Mouse (Mus musculus): Measurements from ENCODE around the gene Rxfp2. TPM values are rescaled to one million over a fixed set of nuclear protein-coding genes. Genes with fewer than 3 reads are reported as not detected.

Gene Rxfp2
- polyA plus RNA-seq, 1 experiment = 0.08 TPM

- DNase-seq = no peak
- WGBS = 96% methylated on average over 6 of the region's 6 CpGs
- H3K27me3 ChIP-seq (replicated peaks; ENCODE audit: control insufficient read depth, insufficient read depth, low read length) = no peaks in the 10 kb centered on the region
- H3K27ac ChIP-seq (ENCODE audit: insufficient read depth, low read depth, low read length) = no peak overlapping the region
- H3K36me3 ChIP-seq (ENCODE audit: control insufficient read depth, insufficient read depth, low read length) = no peaks in the 10 kb centered on the region
- no peak overlapping the region for H3K4me3 ChIP-seq (ENCODE audit: insufficient read depth, low read depth, low read length)
- TF ChIP-seq POLR2A (IDR thresholded peaks at IDR 0.05; ENCODE audit: low read depth, low read length) = no peak
- TF ChIP-seq CTCF (conservative IDR thresholded peaks at IDR 0.05; ENCODE audit: insufficient read depth, insufficient read length, low read depth, low read length) = no peak
- H3K4me1 ChIP-seq (ENCODE audit: control insufficient read depth, insufficient read depth, low read length) = no peaks in the 10 kb centered on the region
These were observed 5.0 kb downstream of the Rxfp2 start for GRCm38 (mm10) chr5:150023476-150023875.

- WGBS = 83% methylated on average over 2 of the region's 2 CpGs
- TF ChIP-seq POLR2A (IDR thresholded peaks at IDR 0.05; ENCODE audit: low read depth, low read length) (no peak), CTCF (conservative IDR thresholded peaks at IDR 0.05; ENCODE audit: insufficient read depth, insufficient read length, low read depth, low read length) (0 out of 2 replicates have a peak, but pooled peaks have one; percentile 11)
These were observed 5.7 kb downstream of the Rxfp2 start for GRCm38 (mm10) chr5:150024188-150024587.

GRCm38 (mm10) chr5:150024901-150025300 is 6.4 kb downstream of the Rxfp2 start:
- no peaks in the 10 kb centered on the region for H3K4me1 ChIP-seq (ENCODE audit: control insufficient read depth, insufficient read depth, low read length)
- H3K36me3 ChIP-seq (ENCODE audit: control insufficient read depth, insufficient read depth, low read length) = no peaks in the 10 kb centered on the region
- 97% methylated on average over 14 of the region's 14 CpGs for WGBS
- DNase-seq = no peak
- TF ChIP-seq CTCF (conservative IDR thresholded peaks at IDR 0.05; ENCODE audit: insufficient read depth, insufficient read length, low read depth, low read length) = no peak
- no peak for TF ChIP-seq POLR2A (IDR thresholded peaks at IDR 0.05; ENCODE audit: low read depth, low read length)
- H3K4me3 ChIP-seq (ENCODE audit: insufficient read depth, low read depth, low read length) = no peak overlapping the region
- H3K27me3 ChIP-seq (replicated peaks; ENCODE audit: control insufficient read depth, insufficient read depth, low read length) = no peaks in the 10 kb centered on the region
- no peak overlapping the region for H3K27ac ChIP-seq (ENCODE audit: insufficient read depth, low read depth, low read length)

More at GRCm38 (mm10) chr5:150024188-150024587, 5.7 kb downstream of the Rxfp2 start:
- Histone ChIP-seq H3K27me3 (replicated peaks; ENCODE audit: control insufficient read depth, insufficient read depth, low read length) (no peaks in the 10 kb centered on the region), H3K27ac (ENCODE audit: insufficient read depth, low read depth, low read length) (no peak overlapping the region), H3K4me3 (ENCODE audit: insufficient read depth, low read depth, low read length) (no peak overlapping the region), H3K36me3 (ENCODE audit: control insufficient read depth, insufficient read depth, low read length) (no peaks in the 10 kb centered on the region), H3K4me1 (ENCODE audit: control insufficient read depth, insufficient read depth, low read length) (no peaks in the 10 kb centered on the region)
- no peak for DNase-seq

DNA sequence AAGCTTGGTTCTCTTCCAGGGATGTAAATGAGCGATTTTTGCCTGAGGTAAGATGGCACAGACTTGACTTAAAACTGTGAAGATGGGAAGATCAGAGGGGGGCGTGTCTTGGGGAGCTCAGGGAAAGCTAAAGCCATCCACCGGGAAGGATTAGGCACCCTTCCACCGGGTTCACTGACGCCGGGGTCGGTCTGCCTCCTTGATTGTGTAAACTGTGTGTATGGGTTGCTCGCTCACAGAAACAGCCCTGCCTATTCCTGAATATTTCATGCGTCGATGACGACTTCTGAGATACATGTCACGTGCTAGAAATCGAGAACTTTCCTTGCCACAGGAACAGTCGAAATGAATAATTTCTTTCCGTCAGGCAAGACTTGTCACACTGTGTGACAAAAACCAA is 6.9 kb downstream of the Rxfp2 start:
- no peaks in the 10 kb centered on the region for H3K27me3 ChIP-seq (replicated peaks; ENCODE audit: control insufficient read depth, insufficient read depth, low read length)
- H3K36me3 ChIP-seq (ENCODE audit: control insufficient read depth, insufficient read depth, low read length) = no peaks in the 10 kb centered on the region
- 94% methylated on average over 15 of the region's 15 CpGs for WGBS
- DNase-seq = no peak
- no peak for TF ChIP-seq CTCF (conservative IDR thresholded peaks at IDR 0.05; ENCODE audit: insufficient read depth, insufficient read length, low read depth, low read length)
- TF ChIP-seq POLR2A (IDR thresholded peaks at IDR 0.05; ENCODE audit: low read depth, low read length) = no peak
- no peaks in the 10 kb centered on the region for H3K4me1 ChIP-seq (ENCODE audit: control insufficient read depth, insufficient read depth, low read length)
- no peak overlapping the region for H3K4me3 ChIP-seq (ENCODE audit: insufficient read depth, low read depth, low read length)
- H3K27ac ChIP-seq (ENCODE audit: insufficient read depth, low read depth, low read length) = no peak overlapping the region

DNA sequence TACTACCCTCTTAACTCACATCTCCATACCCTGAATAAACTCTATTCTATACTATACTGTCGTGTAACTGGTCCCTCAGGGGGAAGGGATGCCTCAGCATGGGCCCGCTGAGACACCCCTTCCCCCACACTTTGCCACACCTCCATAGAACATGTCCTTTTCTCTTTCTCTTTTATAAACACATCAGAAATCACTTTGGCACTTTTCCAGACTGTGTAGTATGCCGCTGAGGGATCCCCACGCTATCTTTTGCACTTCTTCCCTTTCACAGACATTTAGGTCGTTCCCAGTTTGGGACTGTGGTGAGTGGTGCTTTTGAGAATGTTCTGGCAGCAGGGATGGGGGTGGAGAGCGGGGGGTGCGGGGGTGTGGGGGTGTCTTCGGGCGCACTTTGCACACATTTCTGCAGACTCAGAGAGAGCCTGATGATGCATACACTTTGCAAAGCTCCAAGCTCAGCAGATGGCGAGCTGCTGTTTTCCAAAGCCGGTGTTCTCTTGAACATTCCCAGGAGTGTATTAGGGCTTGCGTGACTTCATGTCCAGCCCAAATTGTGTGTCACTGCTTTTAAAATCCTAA is 8.1 kb downstream of the Rxfp2 start:
- DNase-seq = no peak
- TF ChIP-seq CTCF (conservative IDR thresholded peaks at IDR 0.05; ENCODE audit: insufficient read depth, insufficient read length, low read depth, low read length) (no peak), POLR2A (IDR thresholded peaks at IDR 0.05; ENCODE audit: low read depth, low read length) (no peak)

DNA sequence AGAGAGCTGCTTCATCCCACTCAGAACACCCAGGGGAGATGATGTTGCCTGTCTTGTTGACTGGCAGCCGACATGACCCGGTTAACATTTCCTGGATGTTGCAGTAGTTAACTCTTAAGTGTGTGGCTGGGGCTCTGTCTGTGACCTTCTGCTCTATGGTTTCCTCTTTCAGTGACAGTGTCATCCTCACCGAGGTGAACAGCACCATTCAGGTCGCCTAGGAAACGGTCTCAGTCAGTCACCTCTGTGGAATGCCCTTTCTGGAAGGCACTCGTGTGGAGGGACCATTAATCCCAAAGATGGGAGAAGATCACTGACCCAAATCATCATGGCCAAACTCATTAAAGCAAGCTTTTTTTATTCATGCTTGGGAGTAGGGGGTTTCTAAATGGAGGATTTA is 12.7 kb downstream of the Rxfp2 start:
- Histone ChIP-seq H3K36me3 (ENCODE audit: control insufficient read depth, insufficient read depth, low read length) (no peaks in the 10 kb centered on the region), H3K4me3 (ENCODE audit: insufficient read depth, low read depth, low read length) (no peak overlapping the region), H3K4me1 (ENCODE audit: control insufficient read depth, insufficient read depth, low read length) (no peaks in the 10 kb centered on the region), H3K27me3 (replicated peaks; ENCODE audit: control insufficient read depth, insufficient read depth, low read length) (no peaks in the 10 kb centered on the region), H3K27ac (ENCODE audit: insufficient read depth, low read depth, low read length) (no peak overlapping the region)
- peak; percentile 31 for DNase-seq
- TF ChIP-seq CTCF (conservative IDR thresholded peaks at IDR 0.05; ENCODE audit: insufficient read depth, insufficient read length, low read depth, low read length) = no peak
- TF ChIP-seq POLR2A (IDR thresholded peaks at IDR 0.05; ENCODE audit: low read depth, low read length) = no peak
- 22% methylated on average over 6 of the region's 6 CpGs for WGBS

More for the DNA sequence above, 8.1 kb downstream of the Rxfp2 start:
- Histone ChIP-seq H3K4me3 (ENCODE audit: insufficient read depth, low read depth, low read length) (no peak overlapping the region), H3K27me3 (replicated peaks; ENCODE audit: control insufficient read depth, insufficient read depth, low read length) (no peaks in the 10 kb centered on the region), H3K36me3 (ENCODE audit: control insufficient read depth, insufficient read depth, low read length) (no peaks in the 10 kb centered on the region), H3K27ac (ENCODE audit: insufficient read depth, low read depth, low read length) (no peak overlapping the region), H3K4me1 (ENCODE audit: control insufficient read depth, insufficient read depth, low read length) (no peaks in the 10 kb centered on the region)
- 78% methylated on average over 12 of the region's 12 CpGs for WGBS

DNA sequence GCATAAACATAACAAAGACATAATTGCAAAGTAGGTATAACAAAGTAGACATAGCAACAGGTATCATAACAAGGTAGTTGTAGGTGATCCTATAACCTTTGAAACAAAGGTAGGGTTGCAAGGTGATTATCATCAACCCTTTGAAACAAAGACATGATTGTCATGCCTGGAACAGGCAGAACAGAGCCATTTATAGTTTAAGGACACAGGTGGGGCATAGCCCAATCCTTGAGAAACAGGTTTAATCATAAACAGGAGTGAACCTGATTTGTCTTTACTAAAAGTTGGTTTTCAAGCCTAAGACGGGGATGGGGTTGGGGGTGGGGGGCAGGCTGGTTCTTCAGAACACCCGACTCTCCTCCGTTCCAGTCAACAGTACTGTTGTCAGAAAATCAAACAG is 13.2 kb downstream of the Rxfp2 start:
- WGBS = 31% methylated on average over 3 of the region's 3 CpGs
- no peak for DNase-seq
- H3K36me3 ChIP-seq (ENCODE audit: control insufficient read depth, insufficient read depth, low read length) = no peaks in the 10 kb centered on the region
- no peak overlapping the region for H3K4me3 ChIP-seq (ENCODE audit: insufficient read depth, low read depth, low read length)
- TF ChIP-seq POLR2A (IDR thresholded peaks at IDR 0.05; ENCODE audit: low read depth, low read length) (no peak), CTCF (conservative IDR thresholded peaks at IDR 0.05; ENCODE audit: insufficient read depth, insufficient read length, low read depth, low read length) (no peak)
- no peak overlapping the region for H3K27ac ChIP-seq (ENCODE audit: insufficient read depth, low read depth, low read length)
- no peaks in the 10 kb centered on the region for H3K4me1 ChIP-seq (ENCODE audit: control insufficient read depth, insufficient read depth, low read length)
- no peaks in the 10 kb centered on the region for H3K27me3 ChIP-seq (replicated peaks; ENCODE audit: control insufficient read depth, insufficient read depth, low read length)

Data from kidney, adult 2 months (tissue).